Mouse (Mus musculus) heart, embryonic 16.5 days (tissue): ENCODE measurements around the gene Hspb1. TPM values are rescaled to one million over a fixed set of nuclear protein-coding genes. Genes with fewer than 3 reads are reported as not detected.

ENCODE experiments used
- ATAC-seq: fragments of 200-750 bp; cut with Nextera tagmentation; replicated peaks from 2 replicates; pipeline ENCODE4 v1.8.0; 2017; ENCODE audit warnings: moderate number of reproducible peaks; ENCODE audit not compliant: insufficient read depth, low FRiP score; ENCODE audit errors: extremely low read depth
- H3K27ac ChIP-seq: fragments of 300-500 bp; sonication (generic); 2 replicates; pipeline ENCODE4 v1.5.1; 2014; ENCODE audit warnings: mild to moderate bottlenecking, low read length, control low read depth, moderate library complexity
- H3K27me3 ChIP-seq: fragments of 300-500 bp; sonication (generic); 2 replicates; pipeline ENCODE4 v1.6.1; 2014; ENCODE audit warnings: low read length, mixed read lengths; ENCODE audit not compliant: control insufficient read depth, insufficient read depth
- H3K36me3 ChIP-seq: fragments of 300-500 bp; sonication (generic); 2 replicates; pipeline ENCODE4 v1.6.1; 2014; ENCODE audit not compliant: control insufficient read depth, insufficient read depth
- H3K4me1 ChIP-seq: fragments of 300-500 bp; sonication (generic); 2 replicates; pipeline ENCODE4 v1.6.1; 2014; ENCODE audit warnings: low read length, mixed read lengths; ENCODE audit not compliant: control insufficient read depth, insufficient read depth
- H3K4me2 ChIP-seq: fragments of 300-500 bp; sonication (generic); 2 replicates; pipeline ENCODE4 v1.6.1; 2014; ENCODE audit warnings: low read depth, mild to moderate bottlenecking, control low read depth, low read length
- H3K4me3 ChIP-seq: fragments of 300-500 bp; sonication (generic); 2 replicates; pipeline ENCODE4 v1.5.1; 2014; ENCODE audit warnings: mild to moderate bottlenecking, control low read depth, low read length
- H3K9ac ChIP-seq: fragments of 300-500 bp; sonication (generic); 2 replicates; pipeline ENCODE4 v1.6.1; 2014; ENCODE audit warnings: low read length, control low read depth
- H3K9me3 ChIP-seq: fragments of 300-500 bp; sonication (generic); replicated peaks from 2 replicates; pipeline ENCODE4 v1.6.1; 2016; ENCODE audit warnings: low read length; ENCODE audit not compliant: control insufficient read depth
- WGBS: fragments of 180-500 bp; shearing (Covaris S2); extraction: QIAGEN DNeasy Blood & Tissue Kit; methylation state at CpG from one replicate; pipeline ENCODE4 v1.1.7; 2014; 5-methylcytosine and 5-hydroxymethylcytosine counted together
- polyA plus RNA-seq: library from polyadenylated mRNA; unstranded; fragments of >200 nt; fragmentation: Nextera tagmentation; extraction: Ambion mirVana; gene quantifications from 2 replicates; pipeline ENCODE4 v1.2.1, GENCODE M21; 2015

Hspb1 gene
- polyA plus RNA-seq, result 794 and 965 TPM in 2 replicates

- Histone ChIP-seq H3K4me3 (peak within 1 kb of the TSS; percentile 65), H3K4me1 (no peaks in the 10 kb centered on the region), H3K9ac (peak within 1 kb of the TSS; percentile 87), H3K36me3 (no peaks in the 10 kb centered on the region), H3K27ac (peak within 1 kb of the TSS; percentile 78), H3K9me3 (no peaks in the 10 kb centered on the region), H3K4me2 (peak within 1 kb of the TSS; percentile 69), H3K27me3 (no peaks in the 10 kb centered on the region)
- WGBS, result under 1% methylated on average over 24 of the region's 24 CpGs
- peak; percentile 95 for ATAC-seq
Measured at GRCm38 (mm10) chr5:135887675-135888102, at the start of gene Hspb1. Gene Hspb1, plus strand, starts transcription at chr5:135887919.

- no peaks in the 10 kb centered on the region for H3K4me1 ChIP-seq
- H3K36me3 ChIP-seq, result no peaks in the 10 kb centered on the region
- H3K4me2 ChIP-seq, result no peak overlapping the region
- no peaks in the 10 kb centered on the region for H3K9me3 ChIP-seq
- 66% methylated on average over 6 of the region's 6 CpGs for WGBS
- H3K9ac ChIP-seq, result no peak overlapping the region
- H3K27ac ChIP-seq, result no peak overlapping the region
- no peak overlapping the region for H3K4me3 ChIP-seq
- H3K27me3 ChIP-seq, result 0 out of 2 replicates have a peak, but pooled peaks cover under 1% of the 10 kb centered on the region
- no peak for ATAC-seq
Measured at GRCm38 (mm10) chr5:135841651-135842050, 46.1 kb upstream of the Hspb1 start.

- ATAC-seq, result no peak
- Histone ChIP-seq H3K9ac (no peak overlapping the region), H3K27ac (no peak overlapping the region), H3K27me3 (0 out of 2 replicates have a peak, but pooled peaks cover 6% of the 10 kb centered on the region), H3K4me2 (no peak overlapping the region), H3K36me3 (no peaks in the 10 kb centered on the region), H3K4me3 (no peak overlapping the region), H3K4me1 (no peaks in the 10 kb centered on the region), H3K9me3 (0 out of 2 replicates have a peak, but pooled peaks cover 5% of the 10 kb centered on the region)
- 18% methylated on average over 5 of the region's 5 CpGs for WGBS
Measured at GRCm38 (mm10) chr5:135843418-135843817, 44.3 kb upstream of the Hspb1 start.

GRCm38 (mm10) chr5:135845676-135846320 lies 41.9 kb upstream of the Hspb1 start:
- WGBS, result 68% methylated on average over 13 of the region's 13 CpGs
- H3K27ac ChIP-seq, result no peak overlapping the region
- H3K9ac ChIP-seq, result no peak overlapping the region
- peaks cover 22% of the 10 kb centered on the region for H3K27me3 ChIP-seq
- no peaks in the 10 kb centered on the region for H3K36me3 ChIP-seq
- H3K9me3 ChIP-seq, result 0 out of 2 replicates have a peak, but pooled peaks cover 5% of the 10 kb centered on the region
- no peaks in the 10 kb centered on the region for H3K4me1 ChIP-seq
- no peak overlapping the region for H3K4me3 ChIP-seq
- no peak for ATAC-seq
- H3K4me2 ChIP-seq, result no peak overlapping the region

- Histone ChIP-seq H3K4me2 (no peak overlapping the region), H3K36me3 (no peaks in the 10 kb centered on the region), H3K9me3 (0 out of 2 replicates have a peak, but pooled peaks cover 5% of the 10 kb centered on the region), H3K27ac (no peak overlapping the region), H3K9ac (no peak overlapping the region), H3K4me1 (no peaks in the 10 kb centered on the region), H3K27me3 (peaks cover 38% of the 10 kb centered on the region), H3K4me3 (no peak overlapping the region)
- ATAC-seq, result no peak
- 68% methylated on average over 4 of the region's 4 CpGs for WGBS
Measured at GRCm38 (mm10) chr5:135847460-135847859, 40.3 kb upstream of the Hspb1 start.

- H3K9ac ChIP-seq, result no peak overlapping the region
- no peak overlapping the region for H3K4me2 ChIP-seq
- H3K27ac ChIP-seq, result no peak overlapping the region
- ATAC-seq, result no peak
- H3K27me3 ChIP-seq, result peaks cover 42% of the 10 kb centered on the region
- 80% methylated on average over 3 of the region's 3 CpGs for WGBS
- 0 out of 2 replicates have a peak, but pooled peaks cover 5% of the 10 kb centered on the region for H3K9me3 ChIP-seq
- H3K4me1 ChIP-seq, result no peaks in the 10 kb centered on the region
- H3K36me3 ChIP-seq, result no peaks in the 10 kb centered on the region
- no peak overlapping the region for H3K4me3 ChIP-seq
Measured at GRCm38 (mm10) chr5:135847881-135848280, 39.8 kb upstream of the Hspb1 start.

GRCm38 (mm10) chr5:135851024-135851423 lies 36.7 kb upstream of the Hspb1 start:
- H3K9ac ChIP-seq, result no peak overlapping the region
- under 1% methylated on average over 15 of the region's 15 CpGs for WGBS
- no peaks in the 10 kb centered on the region for H3K36me3 ChIP-seq
- H3K4me1 ChIP-seq, result no peaks in the 10 kb centered on the region
- no peak overlapping the region for H3K4me2 ChIP-seq
- 0 out of 2 replicates have a peak, but pooled peaks cover 5% of the 10 kb centered on the region for H3K9me3 ChIP-seq
- no peak for ATAC-seq
- no peak overlapping the region for H3K4me3 ChIP-seq
- no peak overlapping the region for H3K27ac ChIP-seq
- H3K27me3 ChIP-seq, result peaks cover 71% of the 10 kb centered on the region

- WGBS, result 7% methylated on average over 14 of the region's 14 CpGs
- H3K27me3 ChIP-seq, result peaks cover 76% of the 10 kb centered on the region
Measured at GRCm38 (mm10) chr5:135851481-135851880, 36.2 kb upstream of the Hspb1 start.

GRCm38 (mm10) chr5:135852421-135852820 lies 35.3 kb upstream of the Hspb1 start:
- 0 out of 2 replicates have a peak, but pooled peaks cover 3% of the 10 kb centered on the region for H3K9me3 ChIP-seq
- no peak overlapping the region for H3K4me2 ChIP-seq
- H3K4me3 ChIP-seq, result no peak overlapping the region
- no peak for ATAC-seq
- no peak overlapping the region for H3K27ac ChIP-seq
- no peaks in the 10 kb centered on the region for H3K4me1 ChIP-seq
- 5% methylated on average over 10 of the region's 10 CpGs for WGBS
- H3K36me3 ChIP-seq, result no peaks in the 10 kb centered on the region
- H3K27me3 ChIP-seq, result peaks cover 79% of the 10 kb centered on the region
- no peak overlapping the region for H3K9ac ChIP-seq

More at GRCm38 (mm10) chr5:135851481-135851880, 36.2 kb upstream of the Hspb1 start:
- Histone ChIP-seq H3K4me2 (no peak overlapping the region), H3K27ac (no peak overlapping the region), H3K36me3 (no peaks in the 10 kb centered on the region), H3K9me3 (0 out of 2 replicates have a peak, but pooled peaks cover 5% of the 10 kb centered on the region), H3K4me3 (no peak overlapping the region), H3K4me1 (no peaks in the 10 kb centered on the region), H3K9ac (no peak overlapping the region)
- ATAC-seq, result no peak
